Mouse (Mus musculus) stomach, postnatal 0 days (tissue): ENCODE measurements around the gene Sgms1.

ENCODE experiments used
- CTCF ChIP-seq: IDR thresholded peaks from 2 replicates; pipeline ENCODE4 v1.5.1; 2016; ENCODE audit warnings: antibody characterized with exemption, low read depth, mild to moderate bottlenecking, moderate library complexity
- EP300 ChIP-seq: optimal IDR thresholded peaks from 2 replicates; pipeline ENCODE3; 2016; ENCODE audit warnings: antibody characterized with exemption

GRCm38 (mm10) chr19:32309346-32309745 is 80.2 kb downstream of the Sgms1 start:
- no peak for TF ChIP-seq CTCF
- TF ChIP-seq EP300: no peak
